Mouse (Mus musculus) liver, embryonic 14.5 days (tissue): ENCODE measurements around the gene Usf3. TPM values are rescaled to one million over a fixed set of nuclear protein-coding genes. Genes with fewer than 3 reads are reported as not detected.

ENCODE experiments used
- ATAC-seq: fragments of 200-750 bp; cut with Nextera tagmentation; 2 replicates; pipeline ENCODE4 v1.8.0; 2017; ENCODE audit warnings: moderate number of reproducible peaks, mild to moderate bottlenecking, moderate library complexity; ENCODE audit not compliant: insufficient read depth
- DNase-seq, 3 experiments: peaks; one replicate each; pipeline ENCODE4 v3.0.0-alpha.2; 2012 to 2013; ENCODE audit warnings: low read depth in 3 of 3, low spot score in 3 of 3
- H3K27ac ChIP-seq: fragments of 300-500 bp; sonication (generic); 2 replicates; pipeline ENCODE4 v1.5.1; 2014; ENCODE audit warnings: moderate library complexity, mild to moderate bottlenecking, control low read depth, inconsistent platforms
- H3K27me3 ChIP-seq: fragments of 300-500 bp; sonication (generic); 2 replicates; pipeline ENCODE4 v1.6.1; 2014; ENCODE audit warnings: mild to moderate bottlenecking, low read length, moderate library complexity; ENCODE audit not compliant: control insufficient read depth, insufficient read depth
- H3K36me3 ChIP-seq: fragments of 300-500 bp; sonication (generic); replicated peaks from 2 replicates; pipeline ENCODE4 v1.6.1; 2014; ENCODE audit warnings: low read depth; ENCODE audit not compliant: control insufficient read depth, insufficient read depth
- H3K4me1 ChIP-seq, 2 experiments: fragments of 200-500 bp in 1 of 2; fragments of 300-500 bp in 1 of 2; sonication (generic) in 1 of 2; replicated peaks; 2 replicates each; pipeline ENCODE4 v1.6.1; 2012 to 2014; ENCODE audit warnings: antibody characterized with exemption in 1 of 2, inconsistent platforms in 1 of 2, low read length in 1 of 2; ENCODE audit not compliant: control insufficient read depth in 2 of 2, insufficient read depth in 2 of 2
- H3K4me2 ChIP-seq: fragments of 300-500 bp; sonication (generic); 2 replicates; pipeline ENCODE4 v1.6.1; 2014; ENCODE audit warnings: low read depth, mild to moderate bottlenecking, control low read depth, moderate library complexity
- H3K4me3 ChIP-seq, 2 experiments: fragments of 200-500 bp in 1 of 2; fragments of 300-500 bp in 1 of 2; sonication (generic) in 1 of 2; 2 replicates each; pipeline ENCODE4 v1.5.1; 2012 to 2014; ENCODE audit warnings: low read depth in 2 of 2, low read length in 2 of 2, mild to moderate bottlenecking in 2 of 2, control low read depth in 1 of 2, inconsistent platforms in 1 of 2, moderate library complexity in 1 of 2; ENCODE audit not compliant: insufficient read depth in 1 of 2
- H3K9ac ChIP-seq: fragments of 300-500 bp; sonication (generic); replicated peaks from 2 replicates; pipeline ENCODE4 v1.6.1; 2014; ENCODE audit warnings: mild to moderate bottlenecking, control low read depth, moderate library complexity
- H3K9me3 ChIP-seq: fragments of 300-500 bp; sonication (generic); 2 replicates; pipeline ENCODE4 v1.6.1; 2016; ENCODE audit warnings: low read length, mixed read lengths; ENCODE audit not compliant: control insufficient read depth
- CTCF ChIP-seq: IDR thresholded peaks from 2 replicates; pipeline ENCODE4 v1.5.1; 2016; ENCODE audit warnings: antibody characterized with exemption, low read depth, control low read depth
- EP300 ChIP-seq: IDR thresholded peaks from 2 replicates; pipeline ENCODE4 v1.6.1; 2016; ENCODE audit warnings: antibody characterized with exemption, low read depth
- WGBS: fragments of 180-500 bp; shearing (Covaris S2); extraction: QIAGEN DNeasy Blood & Tissue Kit; methylation state at CpG from one replicate; pipeline ENCODE4 v1.1.7; 2014; ENCODE audit not compliant: insufficient replicate concordance; 5-methylcytosine and 5-hydroxymethylcytosine counted together
- polyA plus RNA-seq, 2 experiments: library from polyadenylated mRNA; depleted of rRNA in 1 of 2; stranded (reverse) in 1 of 2; unstranded in 1 of 2; fragments of >200 nt; fragmentation: Nextera tagmentation in 1 of 2; extraction: Ambion mirVana in 1 of 2; gene quantifications; 2 replicates each; pipeline versions ENCODE4 v1.2.1 to v1.2.3; 2012 to 2014

Gene Usf3
- polyA plus RNA-seq, 2 experiments = 2.7 to 3.9 TPM

- Histone ChIP-seq H3K27ac (no peak overlapping the region), H3K4me1 (no peaks in the 10 kb centered on the region), H3K4me3 (no peak overlapping the region), H3K27me3 (no peaks in the 10 kb centered on the region), H3K9me3 (no peaks in the 10 kb centered on the region), H3K9ac (no peak overlapping the region), H3K36me3 (no peaks in the 10 kb centered on the region), H3K4me2 (no peak overlapping the region)
- TF ChIP-seq CTCF (no peak), EP300 (no peak)
- DNase-seq = no peak
- no peak for ATAC-seq
- 58% methylated on average over 4 of the region's 4 CpGs for WGBS
Observed at GRCm38 (mm10) chr16:44132300-44132699, 40.7 kb upstream of the Usf3 start.

- DNase-seq (no peak), ATAC-seq (no peak)
- Histone ChIP-seq H3K27me3 (no peaks in the 10 kb centered on the region), H3K4me3 (no peak overlapping the region), H3K4me2 (no peak overlapping the region), H3K4me1 (peaks cover 0 to 3% of the 10 kb centered on the region in 2 experiments; a peak in 1 of 4 replicates), H3K36me3 (no peaks in the 10 kb centered on the region), H3K9me3 (no peaks in the 10 kb centered on the region), H3K9ac (no peak overlapping the region), H3K27ac (no peak overlapping the region)
- TF ChIP-seq CTCF (no peak), EP300 (no peak)
- WGBS = 76% methylated on average over 3 of the region's 3 CpGs
Observed at GRCm38 (mm10) chr16:44133187-44133586, 39.9 kb upstream of the Usf3 start.

- WGBS = 71% methylated on average over 6 of the region's 6 CpGs
- DNase-seq (no peak), ATAC-seq (no peak)
- Histone ChIP-seq H3K27ac (no peak overlapping the region), H3K4me1 (peaks cover 2 to 5% of the 10 kb centered on the region in 2 experiments), H3K4me3 (0 out of 4 replicates have a peak overlapping the region, but pooled peaks of 1 of the 2 experiments have one; percentile 9), H3K27me3 (no peaks in the 10 kb centered on the region), H3K9me3 (no peaks in the 10 kb centered on the region), H3K36me3 (no peaks in the 10 kb centered on the region), H3K4me2 (no peak overlapping the region), H3K9ac (no peak overlapping the region)
- TF ChIP-seq EP300 = no peak
- no peak for TF ChIP-seq CTCF
Observed at GRCm38 (mm10) chr16:44136511-44137021, 36.5 kb upstream of the Usf3 start.

- Histone ChIP-seq H3K9ac (peak overlapping the region; percentile 90), H3K27me3 (no peaks in the 10 kb centered on the region)
- TF ChIP-seq CTCF (no peak), EP300 (no peak)
Observed at GRCm38 (mm10) chr16:44138377-44138978, 34.6 kb upstream of the Usf3 start.

GRCm38 (mm10) chr16:44138979-44139535 is 34.0 kb upstream of the Usf3 start:
- H3K27me3 ChIP-seq = no peaks in the 10 kb centered on the region
- peaks cover 8 to 10% of the 10 kb centered on the region in 2 experiments for H3K4me1 ChIP-seq
- peak overlapping the region; percentile 100 for H3K4me2 ChIP-seq
- TF ChIP-seq CTCF = no peak
- H3K36me3 ChIP-seq = no peaks in the 10 kb centered on the region
- H3K9me3 ChIP-seq = no peaks in the 10 kb centered on the region
- H3K4me3 ChIP-seq = peak overlapping the region; percentile 79 to 93
- H3K27ac ChIP-seq = peak overlapping the region; percentile 97
- peak overlapping the region; percentile 90 for H3K9ac ChIP-seq
- under 1% methylated on average over 25 of the region's 25 CpGs for WGBS
- peak; percentile 81 for ATAC-seq
- DNase-seq = peak; percentile 85 to 92 (median 89)

More at GRCm38 (mm10) chr16:44138377-44138978, 34.6 kb upstream of the Usf3 start:
- Histone ChIP-seq H3K4me3 (peak overlapping the region; percentile 79 to 93), H3K36me3 (no peaks in the 10 kb centered on the region), H3K4me1 (peaks cover 8 to 10% of the 10 kb centered on the region in 2 experiments), H3K9me3 (no peaks in the 10 kb centered on the region), H3K27ac (peak overlapping the region; percentile 60), H3K4me2 (peak overlapping the region; percentile 100)
- DNase-seq = peak in 1 of 3 experiments; percentile 22
- ATAC-seq = peak; percentile 0; the same call in 1 of the 2 replicates
- under 1% methylated on average over 24 of the region's 24 CpGs for WGBS
